Mouse (Mus musculus): ENCODE results near the gene Brat1.

Brat1 gene

DNA sequence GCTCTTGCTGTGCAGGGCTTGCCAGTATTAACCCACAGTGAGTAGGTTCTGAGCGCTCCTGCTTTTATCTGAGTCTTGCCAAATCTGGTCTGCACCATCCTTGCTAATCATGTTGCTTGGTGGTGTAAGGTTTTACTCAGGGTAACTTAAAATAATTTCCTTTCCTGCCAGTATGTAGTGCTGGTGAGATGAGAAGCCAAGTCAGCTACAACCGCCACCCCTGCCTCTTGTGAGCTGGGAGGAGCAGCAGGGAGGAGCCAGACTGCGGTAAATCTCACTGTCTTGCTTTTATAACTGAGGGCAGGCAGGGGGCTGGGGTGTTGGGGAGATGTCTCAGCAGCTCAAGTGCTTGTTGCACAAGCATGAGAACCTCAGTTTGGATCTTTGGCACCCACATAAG is 16.4 kb upstream of the Brat1 start:
- in situ Hi-C loops (cut with MboI; ENCODE audit: low pct_unique_long_range_greater_than_20kb in 1 of 2, low sequenced_read_pairs in 2 of 2, unreplicated experiment in 1 of 2), result no loop called here

DNA sequence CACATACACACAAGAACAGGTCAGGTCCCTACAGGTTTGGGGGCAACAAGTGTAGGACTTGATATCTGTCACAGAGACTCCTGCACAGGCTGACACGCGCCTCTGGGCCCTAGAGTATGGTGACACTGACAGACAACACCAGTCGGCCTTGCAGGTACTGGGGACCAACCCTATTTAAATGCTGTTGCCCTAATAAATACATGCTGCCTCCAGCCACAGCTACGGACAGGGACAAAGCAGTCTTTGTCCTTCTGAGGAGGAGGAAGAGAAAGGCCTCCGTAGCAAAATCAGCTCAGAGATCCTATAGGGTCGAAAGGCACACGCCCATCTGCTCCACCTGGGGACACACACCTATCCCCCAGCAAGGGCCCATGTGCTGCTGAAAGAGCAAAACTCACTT is 8.8 kb upstream of the Brat1 start:
- in situ Hi-C loops (cut with MboI; ENCODE audit: low pct_unique_long_range_greater_than_20kb in 1 of 2, low sequenced_read_pairs in 2 of 2, unreplicated experiment in 1 of 2), result no loop called here

DNA sequence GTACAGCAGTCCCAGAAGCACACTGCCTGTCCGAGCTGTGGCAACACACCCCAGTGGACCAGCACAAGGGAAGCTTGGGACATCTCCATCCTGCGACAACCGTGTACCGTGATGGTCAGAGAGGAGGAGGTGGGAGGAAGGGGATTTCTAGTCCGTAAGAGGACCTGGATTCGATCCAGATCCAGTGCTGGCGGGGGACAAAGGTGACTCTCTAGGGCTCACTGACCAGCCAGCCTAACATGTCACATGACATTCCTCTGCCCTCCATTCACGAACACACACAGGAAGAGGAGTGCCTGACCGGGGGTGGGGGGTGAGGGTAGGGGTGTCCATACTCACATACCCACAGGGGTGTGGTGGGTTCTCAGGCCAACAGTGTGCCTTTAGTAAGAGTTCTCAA is 5.0 kb upstream of the Brat1 start:
- in situ Hi-C loops (cut with MboI; ENCODE audit: low pct_unique_long_range_greater_than_20kb in 1 of 2, low sequenced_read_pairs in 2 of 2, unreplicated experiment in 1 of 2), result no loop called here

DNA sequence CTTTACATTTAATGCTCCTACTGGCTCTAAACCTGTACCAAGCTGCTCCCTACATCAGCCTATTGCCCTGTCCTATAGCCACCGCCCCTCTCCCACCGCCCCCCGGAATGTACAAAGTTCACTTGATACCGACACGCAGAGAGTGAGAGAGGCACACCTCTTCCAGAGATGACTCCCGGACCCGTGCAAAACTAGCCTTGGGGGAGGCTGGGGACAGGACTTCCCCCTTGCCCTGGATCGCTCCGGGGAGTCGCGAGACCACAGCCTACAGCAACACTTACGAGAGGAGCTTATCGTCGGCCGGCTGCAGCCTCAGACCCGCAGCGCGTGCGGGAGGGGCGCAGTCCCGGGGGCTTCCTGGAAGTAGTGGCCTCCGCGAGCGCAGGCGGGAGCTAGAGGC is 3.1 kb upstream of the Brat1 start:
- in situ Hi-C loops (cut with MboI; ENCODE audit: low pct_unique_long_range_greater_than_20kb in 1 of 2, low sequenced_read_pairs in 2 of 2, unreplicated experiment in 1 of 2), result no loop called here

DNA sequence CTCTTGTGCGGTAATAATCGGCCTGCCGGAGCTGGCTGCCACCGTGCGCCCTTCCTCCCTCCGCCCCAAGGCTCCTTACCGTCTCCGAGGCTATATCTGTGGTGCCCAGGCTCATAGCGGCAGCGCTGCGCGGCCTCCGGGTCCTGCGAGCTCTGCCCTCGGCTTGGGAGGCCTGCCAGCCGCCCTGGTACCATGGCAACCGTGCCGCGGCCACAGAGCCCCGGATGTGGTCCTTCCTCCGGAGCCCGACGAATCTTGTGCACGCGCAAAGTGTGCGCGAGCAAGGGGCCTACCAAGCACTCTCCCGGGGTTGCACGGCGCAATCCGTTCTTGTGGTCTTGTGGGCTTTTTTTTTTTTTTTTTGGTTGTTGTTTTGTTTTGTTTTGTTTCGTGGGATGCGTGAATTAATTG is 2.7 kb upstream of the Brat1 start, which contains the start of gene Iqce:
Gene Iqce, minus strand, starts transcription at position 276 of the 411 bp plus-strand sequence.
- in situ Hi-C loops (cut with MboI; ENCODE audit: low pct_unique_long_range_greater_than_20kb in 1 of 2, low sequenced_read_pairs in 2 of 2, unreplicated experiment in 1 of 2), result no loop called here

DNA sequence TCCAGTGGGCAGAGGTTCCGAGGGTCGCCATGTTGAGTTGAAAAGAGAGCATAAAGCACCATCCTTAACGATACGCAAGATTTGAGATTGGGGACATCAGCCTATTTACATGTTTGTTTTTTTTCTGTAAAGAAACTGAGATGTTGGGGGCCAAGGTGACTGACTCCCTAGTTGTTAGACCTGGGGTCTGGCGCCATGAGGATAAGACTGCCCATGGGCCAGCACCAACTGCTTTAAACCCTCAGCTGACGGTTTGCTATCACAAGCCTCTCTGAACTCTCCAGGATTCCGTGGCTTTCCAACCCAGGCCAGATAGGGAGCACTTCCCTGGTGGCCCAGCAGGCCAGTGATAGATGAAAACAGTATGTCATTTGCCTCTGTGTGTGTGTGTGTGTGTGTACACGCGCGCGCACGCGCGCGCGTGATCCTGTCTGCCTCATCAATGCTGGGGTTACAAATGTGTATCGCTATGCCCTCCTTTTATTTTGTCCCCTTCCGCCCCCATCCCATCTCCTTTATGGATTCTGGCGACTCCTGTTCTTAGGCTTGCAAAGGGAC is 2.1 kb upstream of the Brat1 start:
- in situ Hi-C loops (cut with MboI; ENCODE audit: low pct_unique_long_range_greater_than_20kb in 1 of 2, low sequenced_read_pairs in 2 of 2, unreplicated experiment in 1 of 2), result no loop called here

DNA sequence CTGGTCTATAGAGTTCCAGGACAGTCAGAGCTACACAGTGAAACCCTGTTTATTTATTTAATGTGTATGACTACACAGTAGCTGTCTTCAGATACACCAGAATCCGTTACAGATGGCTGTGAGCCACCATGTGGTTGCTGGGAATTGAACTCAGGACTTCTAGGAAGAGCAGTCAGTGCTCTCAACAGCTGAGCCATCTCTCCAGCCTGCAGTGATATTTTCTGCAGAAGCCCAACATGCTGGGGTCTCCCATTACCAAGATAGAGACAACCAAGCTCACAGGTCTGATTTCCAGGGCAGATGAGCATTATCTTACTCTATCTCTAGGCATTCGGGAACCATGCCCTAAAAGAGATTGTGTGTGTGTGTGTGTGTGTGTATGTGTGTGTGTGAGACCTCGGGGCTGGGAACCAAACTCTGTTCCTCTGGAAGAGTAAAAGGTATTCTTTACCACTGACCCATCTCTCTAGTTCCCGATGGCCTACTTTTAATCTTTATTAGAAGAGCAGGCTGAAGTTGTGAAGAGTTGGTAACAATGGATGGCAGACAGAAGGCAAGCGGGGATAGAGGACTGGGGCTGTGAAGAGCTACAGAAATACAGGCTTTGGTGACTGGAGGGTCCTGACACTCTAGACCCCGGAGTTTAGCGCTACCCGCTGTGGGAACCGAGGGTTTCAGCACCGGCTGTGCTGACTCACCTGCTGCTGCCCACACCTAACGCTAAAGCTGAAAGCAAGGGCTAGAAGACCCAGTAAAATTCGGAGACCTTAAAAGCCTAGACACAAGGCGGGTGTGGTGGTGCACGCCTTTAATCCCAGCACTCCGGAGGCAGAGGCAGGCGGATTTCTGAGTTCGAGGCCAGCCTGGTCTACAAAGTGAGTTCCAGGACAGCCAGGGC is 1.1 kb upstream of the Brat1 start:
- in situ Hi-C loops (cut with MboI; ENCODE audit: low pct_unique_long_range_greater_than_20kb in 1 of 2, low sequenced_read_pairs in 2 of 2, unreplicated experiment in 1 of 2), result no loop called here

DNA sequence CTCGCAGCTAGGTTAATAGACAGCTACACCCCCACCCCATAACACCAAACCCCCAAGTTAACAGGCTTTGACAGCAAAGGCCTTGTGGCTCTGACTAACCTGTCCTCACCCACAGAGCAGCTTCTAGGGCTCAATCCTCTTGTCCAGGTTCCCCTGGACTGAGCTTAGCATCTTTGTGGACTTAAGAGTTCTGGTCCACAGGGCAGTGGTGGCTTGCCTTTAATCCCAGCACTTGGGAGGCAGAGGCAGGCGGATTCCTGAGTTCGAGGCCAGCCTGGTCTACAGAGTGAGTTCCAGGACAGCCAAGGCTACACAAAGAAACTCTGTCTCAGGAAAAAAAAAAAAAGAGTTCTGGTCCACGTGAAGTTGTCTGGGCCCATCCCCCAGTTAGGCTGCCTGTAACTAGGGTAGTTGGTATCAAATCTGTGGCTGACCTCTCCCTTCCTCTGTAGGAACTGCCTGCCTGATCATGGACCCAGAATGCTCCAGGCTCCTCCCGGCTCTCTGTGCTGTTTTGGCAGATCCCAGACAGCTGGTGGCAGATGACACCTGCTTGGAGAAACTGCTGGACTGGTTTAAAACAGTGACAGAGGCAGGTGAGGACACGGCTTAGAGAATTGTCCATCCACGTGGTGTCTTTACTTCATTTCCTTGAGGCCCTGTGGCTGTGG is 825 bp downstream of the Brat1 start:
- in situ Hi-C loops (cut with MboI; ENCODE audit: low pct_unique_long_range_greater_than_20kb in 1 of 2, low sequenced_read_pairs in 2 of 2, unreplicated experiment in 1 of 2), result no loop called here

DNA sequence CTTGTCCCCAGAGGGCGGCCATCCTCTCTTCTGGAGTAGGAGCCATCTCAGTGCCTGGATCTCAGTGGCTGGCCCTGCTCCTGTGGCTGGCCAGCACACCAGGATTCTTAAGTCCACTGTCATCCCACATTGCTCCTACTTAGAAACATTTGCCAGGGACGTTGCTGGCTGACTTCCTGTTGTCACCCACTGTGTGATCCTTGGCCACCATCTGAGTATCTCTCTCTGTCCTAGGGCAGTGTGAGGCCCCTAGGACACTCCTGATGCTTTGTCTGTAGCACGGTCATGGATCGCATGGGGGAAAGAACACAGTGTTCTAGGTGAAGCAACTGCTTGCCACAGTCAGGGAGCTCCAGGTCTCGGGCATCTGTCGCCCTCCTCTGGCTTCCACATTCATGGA is 5.5 kb downstream of the Brat1 start:
- in situ Hi-C loops (cut with MboI; ENCODE audit: low pct_unique_long_range_greater_than_20kb in 1 of 2, low sequenced_read_pairs in 2 of 2, unreplicated experiment in 1 of 2), result no loop called here

DNA sequence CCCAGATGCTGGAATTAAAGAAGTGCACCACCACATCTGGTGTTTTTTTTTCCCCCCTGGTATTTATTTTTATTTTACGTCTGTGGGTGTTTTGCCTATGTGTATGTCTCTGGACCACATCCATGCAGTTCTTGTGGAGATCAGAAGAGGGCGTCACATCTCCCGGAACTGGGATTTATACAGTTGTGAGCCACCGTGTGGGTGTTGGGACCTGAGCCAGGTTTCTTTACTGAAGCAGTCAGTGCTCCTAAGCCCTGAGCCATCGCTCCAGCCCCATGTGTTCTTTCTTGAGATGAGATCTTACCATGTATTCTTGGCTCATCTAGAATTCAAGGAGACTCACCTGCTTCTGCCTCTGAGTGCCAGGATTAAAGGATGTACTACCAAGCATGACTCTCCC is 6.2 kb downstream of the Brat1 start:
- in situ Hi-C loops (cut with MboI; ENCODE audit: low pct_unique_long_range_greater_than_20kb in 1 of 2, low sequenced_read_pairs in 2 of 2, unreplicated experiment in 1 of 2), result no loop called here

DNA sequence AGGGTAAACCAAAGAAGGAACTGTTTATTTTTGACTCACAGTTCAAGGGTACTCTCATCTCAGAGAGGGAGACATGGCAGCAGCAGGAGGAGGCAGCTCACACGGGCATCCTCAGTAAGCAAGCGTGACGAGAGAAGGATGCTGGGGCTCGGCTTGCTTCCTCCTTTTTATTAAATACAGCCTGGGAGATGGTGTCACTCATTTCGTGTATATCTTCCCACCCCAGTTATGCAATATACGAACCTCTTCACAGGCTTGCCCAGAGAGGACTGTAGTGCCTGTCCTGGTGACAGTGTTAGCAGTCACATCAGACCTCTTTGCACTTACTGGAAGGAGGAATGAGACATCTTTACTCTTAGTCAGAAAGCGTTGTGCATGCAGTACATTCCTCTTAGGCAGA is 16.0 kb downstream of the Brat1 start:
- in situ Hi-C loops (cut with MboI; ENCODE audit: low pct_unique_long_range_greater_than_20kb in 1 of 2, low sequenced_read_pairs in 2 of 2, unreplicated experiment in 1 of 2), result no loop called here

DNA sequence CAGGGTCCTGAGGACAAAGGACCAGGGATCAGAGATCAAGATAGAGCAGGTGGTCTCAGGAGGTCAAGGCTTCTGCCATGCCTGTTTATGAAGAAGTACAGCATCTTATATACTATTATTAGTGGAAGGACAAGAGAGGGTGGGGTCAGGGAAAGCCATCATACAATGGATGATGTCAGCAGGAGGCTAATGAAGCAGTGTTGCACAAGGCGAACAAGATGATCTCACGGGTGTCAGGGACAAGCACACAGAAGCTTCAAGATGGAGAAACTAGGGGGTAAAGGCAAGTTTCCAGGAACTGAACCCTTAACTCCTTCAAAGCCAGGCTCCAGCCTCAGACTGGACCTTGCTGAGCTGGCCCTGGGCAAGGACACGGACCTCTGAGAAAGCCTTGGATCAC is 17.3 kb downstream of the Brat1 start:
- in situ Hi-C loops (cut with MboI; ENCODE audit: low pct_unique_long_range_greater_than_20kb in 1 of 2, low sequenced_read_pairs in 2 of 2, unreplicated experiment in 1 of 2), result no loop called here

DNA sequence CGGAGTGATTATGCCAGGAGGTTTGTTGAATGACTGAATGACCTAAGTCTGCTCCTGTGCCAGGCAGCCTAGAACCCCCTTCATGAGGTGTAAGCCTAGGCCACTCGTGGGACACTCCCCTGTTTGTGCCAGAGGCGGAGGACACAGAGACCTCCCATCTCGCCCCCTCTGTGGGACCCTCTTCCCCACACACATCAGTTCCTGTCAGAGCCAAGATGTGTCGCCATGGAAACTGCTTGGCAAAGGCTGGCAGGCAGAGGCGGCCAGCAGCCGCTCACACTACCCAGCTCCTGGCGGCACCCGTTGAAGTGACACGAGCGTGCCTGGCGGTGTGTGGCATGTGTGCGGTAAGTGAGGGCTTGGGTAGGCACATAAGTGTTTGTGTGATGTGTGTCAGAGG is 19.0 kb downstream of the Brat1 start, which contains the start of gene Amz1:
Gene Amz1, plus strand, starts transcription at position 306 of the 400 bp plus-strand sequence.
- in situ Hi-C loops (cut with MboI; ENCODE audit: low pct_unique_long_range_greater_than_20kb in 1 of 2, low sequenced_read_pairs in 2 of 2, unreplicated experiment in 1 of 2), result no loop called here

DNA sequence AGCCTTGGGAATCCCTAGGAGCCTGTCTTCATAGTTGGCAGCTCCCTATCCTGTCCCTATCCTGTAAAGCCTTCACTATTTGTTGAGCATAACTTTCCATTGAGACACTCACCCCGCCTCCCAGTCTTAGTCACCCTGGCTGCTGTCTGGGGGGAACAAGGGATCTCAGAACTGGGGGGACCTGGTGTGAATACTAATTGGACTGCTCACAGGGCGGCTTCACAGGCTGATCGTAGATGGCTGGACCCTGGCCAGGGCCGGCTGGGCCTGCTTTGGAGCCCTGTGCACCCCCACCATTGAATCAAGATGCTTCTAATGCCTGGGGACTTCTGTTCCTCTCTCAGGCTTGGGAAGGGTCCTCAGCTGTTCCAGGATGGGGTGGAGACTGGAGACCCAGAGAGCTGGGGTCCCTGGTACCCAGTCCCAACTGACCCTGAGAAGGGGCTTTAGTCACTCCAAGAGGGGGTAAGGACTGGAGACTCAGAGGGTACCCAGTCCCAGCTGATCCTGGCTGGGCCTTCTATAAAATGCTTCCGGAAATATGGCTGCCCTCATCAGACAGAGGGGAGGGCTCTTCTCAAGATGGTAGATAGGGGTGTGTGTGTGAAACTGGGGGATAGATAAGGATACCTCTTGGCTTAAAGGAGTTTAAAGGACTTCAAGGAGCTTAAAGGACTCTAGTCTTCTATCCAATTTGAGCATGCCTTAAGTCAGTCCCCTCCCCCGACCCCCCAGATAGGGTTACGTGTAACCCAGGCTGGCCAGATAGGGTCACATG is 21.4 kb downstream of the Brat1 start:
- in situ Hi-C loops (cut with MboI; ENCODE audit: low pct_unique_long_range_greater_than_20kb in 1 of 2, low sequenced_read_pairs in 2 of 2, unreplicated experiment in 1 of 2), result no loop called here

DNA sequence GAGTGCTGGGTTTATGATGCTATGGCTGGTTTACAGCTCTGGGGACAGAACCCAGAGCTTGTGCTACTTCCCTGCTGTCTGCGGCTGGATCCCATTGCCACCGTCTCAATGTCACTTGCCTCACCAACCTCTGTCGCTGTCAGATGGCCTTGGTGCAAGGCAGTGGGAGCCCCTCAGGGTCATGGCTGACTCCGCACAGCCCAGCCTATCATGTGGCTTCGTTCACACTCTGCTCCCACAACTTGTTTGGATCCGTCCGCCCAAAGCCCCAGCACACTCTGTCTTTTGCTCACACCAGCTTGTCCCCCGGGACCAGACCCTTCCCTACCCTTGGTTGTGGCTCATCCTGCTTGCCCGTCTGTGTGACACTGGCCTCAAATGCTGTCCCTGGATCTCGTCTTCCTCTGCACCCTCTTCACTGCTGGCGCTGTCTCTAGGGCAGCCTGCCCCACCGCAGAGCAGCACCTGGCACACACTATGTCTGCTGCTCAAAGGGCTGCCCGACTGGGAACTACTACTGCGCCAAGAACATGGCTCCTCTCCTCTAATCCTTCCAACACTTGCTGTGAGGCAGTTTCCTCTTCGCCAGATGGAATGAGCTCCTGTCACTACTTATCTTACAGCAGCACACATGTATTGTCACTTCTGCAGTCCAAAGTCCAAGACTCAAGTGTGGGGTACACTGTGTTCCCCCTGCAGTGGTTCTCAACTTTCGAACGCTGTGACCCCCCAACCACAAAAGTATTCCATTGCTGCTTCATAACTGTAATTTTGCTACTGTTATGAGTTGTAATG is 22.3 kb downstream of the Brat1 start:
- in situ Hi-C loops (cut with MboI; ENCODE audit: low pct_unique_long_range_greater_than_20kb in 1 of 2, low sequenced_read_pairs in 2 of 2, unreplicated experiment in 1 of 2), result no loop called here

DNA sequence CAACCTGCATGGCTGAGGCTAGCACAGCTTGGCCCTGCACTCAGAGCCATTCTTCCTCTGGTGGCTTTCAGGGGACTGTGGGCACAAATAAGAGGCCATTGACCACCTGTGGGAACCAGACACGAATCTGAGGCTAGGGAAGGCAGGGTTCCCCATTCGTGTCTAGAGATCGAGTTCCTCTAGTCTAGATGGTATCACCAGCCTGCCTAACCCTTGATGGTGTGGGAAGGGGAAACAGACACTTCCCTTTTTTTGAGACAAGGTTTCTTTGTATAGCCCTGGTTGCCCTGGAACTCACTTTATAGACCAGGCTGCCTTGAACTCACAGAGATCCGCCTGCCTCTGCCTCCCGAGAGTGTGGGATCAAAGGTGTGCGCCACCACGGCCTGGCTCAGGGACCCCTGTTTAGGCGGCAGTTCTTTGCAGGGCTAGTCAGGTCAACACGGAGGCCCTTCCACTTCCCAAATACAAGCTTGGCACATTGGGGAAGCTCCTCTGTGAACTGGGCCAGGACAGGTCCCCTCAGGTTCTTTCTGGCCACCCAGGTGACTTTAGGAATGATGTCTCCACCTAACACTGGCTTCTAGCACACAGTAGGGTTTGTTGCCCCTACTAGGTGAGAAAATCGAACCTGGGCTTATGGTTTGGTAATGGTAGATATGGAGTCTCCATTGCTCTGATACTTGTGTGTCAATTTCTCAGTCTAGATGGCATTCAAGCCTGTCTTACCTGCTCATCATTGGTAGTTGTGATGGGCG is 26.4 kb downstream of the Brat1 start:
- in situ Hi-C loops (cut with MboI; ENCODE audit: low pct_unique_long_range_greater_than_20kb in 1 of 2, low sequenced_read_pairs in 2 of 2, unreplicated experiment in 1 of 2), result no loop called here

DNA sequence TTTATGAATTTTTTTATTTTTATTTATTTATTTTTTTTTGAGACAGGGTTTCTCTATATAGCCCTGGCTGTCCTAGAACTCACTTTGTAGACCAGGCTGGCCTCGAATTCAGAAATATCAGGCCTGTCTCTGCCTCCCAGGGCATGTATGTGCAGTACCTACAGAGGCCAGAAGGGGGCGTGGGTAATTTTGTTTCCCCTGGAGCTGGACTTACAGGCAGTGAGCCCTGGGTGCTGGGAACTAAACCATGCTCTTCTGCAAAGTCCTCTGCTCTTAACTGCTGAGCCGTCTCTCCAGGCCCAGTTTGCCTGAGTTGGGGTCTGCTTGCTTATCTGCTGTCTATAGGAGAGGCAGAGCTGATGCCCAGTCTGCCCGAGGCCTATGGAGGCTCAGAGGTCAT is 27.4 kb downstream of the Brat1 start:
- in situ Hi-C loops (cut with MboI; ENCODE audit: low pct_unique_long_range_greater_than_20kb in 1 of 2, low sequenced_read_pairs in 2 of 2, unreplicated experiment in 1 of 2), result no loop called here

Measured in mouse embryonic stem cell (cell line).